Mouse (Mus musculus) layer of hippocampus, postnatal 10 days (tissue): ENCODE results near the gene Tnfsf15. TPM values are rescaled to one million over a fixed set of nuclear protein-coding genes. Genes with fewer than 3 reads are reported as not detected.

Experiments used
- DNase-seq, 2 experiments: peaks; one replicate each; pipeline ENCODE4 v3.0.0; 2021; ENCODE audit warnings: low spot score in 2 of 2
- total RNA-seq, 2 experiments: library from RNA; stranded (reverse); gene quantifications; 2 replicates each; pipeline ENCODE4 v1.2.3; 2021

The Tnfsf15 gene
- total RNA-seq, 2 experiments from 2014 or later = not detected

DNA sequence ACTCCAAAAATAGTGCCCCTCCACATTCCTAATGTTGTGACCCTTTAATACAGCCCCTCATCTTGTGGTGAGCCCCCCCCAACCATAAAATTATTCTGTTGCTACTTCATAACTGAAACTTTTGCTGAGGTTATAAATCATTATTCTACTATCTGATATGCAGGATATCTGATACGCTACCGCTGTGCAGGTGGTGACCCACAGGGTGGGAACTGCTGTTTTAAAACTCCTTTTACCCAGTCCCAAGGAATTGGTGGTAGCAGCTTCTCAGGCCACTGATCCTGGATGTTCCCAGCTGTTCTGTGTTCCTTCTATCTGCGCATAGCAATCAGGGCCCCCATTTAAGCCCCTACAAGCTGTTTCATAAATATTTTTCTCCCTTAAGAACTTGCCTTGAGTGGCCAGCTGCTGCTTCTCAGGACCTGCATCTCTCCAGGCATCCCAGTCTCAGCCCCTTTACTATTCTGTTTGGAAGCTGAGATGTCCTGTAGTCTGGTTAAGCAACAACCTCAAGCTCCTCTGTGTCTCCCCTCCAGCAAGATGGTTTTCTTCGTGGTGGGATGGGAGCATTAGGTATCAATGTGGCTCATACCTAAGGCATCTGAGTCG lies 2.0 kb downstream of the Tnfsf15 start:
- DNase-seq = no peak

DNA sequence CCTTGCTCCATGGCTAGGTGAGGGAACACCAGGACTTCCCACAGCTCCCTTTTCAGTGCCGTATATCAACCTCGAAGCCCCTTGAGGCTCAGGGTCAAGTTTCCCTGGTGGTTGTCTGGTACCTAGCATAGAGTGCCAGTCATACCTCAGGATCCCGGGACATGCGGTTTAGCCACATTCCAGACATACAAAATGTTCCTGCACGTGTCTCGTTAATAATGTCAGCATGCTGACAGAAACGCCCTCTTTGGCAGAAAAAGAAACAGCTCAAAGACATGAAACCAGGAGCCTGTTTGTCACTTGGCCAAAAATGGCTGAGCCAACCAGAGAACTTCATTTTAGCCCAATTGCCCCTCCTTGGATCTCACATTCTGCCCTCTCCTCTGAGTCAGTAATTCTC lies 2.8 kb downstream of the Tnfsf15 start:
- DNase-seq = no peak

DNA sequence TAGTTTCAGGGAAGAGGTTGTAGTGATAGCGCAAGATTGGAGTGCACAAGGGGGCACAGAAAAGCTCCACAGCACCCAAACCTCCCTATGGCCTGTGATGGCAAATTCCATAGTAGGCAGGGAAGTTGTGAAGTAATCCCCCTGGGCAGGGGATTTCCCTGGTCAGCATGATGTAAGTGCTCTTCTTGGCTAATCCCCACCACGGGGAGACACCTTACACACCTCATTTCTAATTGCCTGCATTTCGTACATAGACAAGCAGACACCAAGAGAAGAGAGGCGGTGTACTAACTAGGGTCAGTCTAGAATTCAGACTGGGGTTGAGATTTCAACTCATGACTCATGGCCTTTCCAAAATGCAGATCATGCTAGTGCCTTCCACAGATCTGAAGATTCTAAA lies 4.2 kb downstream of the Tnfsf15 start:
- DNase-seq = no peak

DNA sequence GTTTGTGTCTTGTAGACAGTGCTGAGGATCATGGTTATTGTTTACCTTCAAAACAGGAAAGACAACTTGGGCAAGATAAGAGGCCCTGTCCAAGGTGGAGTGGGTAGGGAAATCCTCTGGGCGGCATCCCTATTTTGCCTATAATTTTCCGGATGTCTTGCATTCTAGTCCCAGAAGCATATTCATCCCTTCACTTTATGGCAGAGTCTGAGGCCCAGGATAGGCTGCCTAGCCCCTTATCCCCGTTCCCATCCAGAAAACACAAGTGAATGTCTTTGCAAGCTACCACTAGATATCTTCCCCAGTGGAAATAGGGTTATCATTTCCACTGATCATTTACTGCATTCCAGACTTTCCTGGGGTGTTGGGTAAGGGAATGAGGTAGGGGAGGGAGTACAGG lies 4.9 kb downstream of the Tnfsf15 start:
- DNase-seq = no peak

DNA sequence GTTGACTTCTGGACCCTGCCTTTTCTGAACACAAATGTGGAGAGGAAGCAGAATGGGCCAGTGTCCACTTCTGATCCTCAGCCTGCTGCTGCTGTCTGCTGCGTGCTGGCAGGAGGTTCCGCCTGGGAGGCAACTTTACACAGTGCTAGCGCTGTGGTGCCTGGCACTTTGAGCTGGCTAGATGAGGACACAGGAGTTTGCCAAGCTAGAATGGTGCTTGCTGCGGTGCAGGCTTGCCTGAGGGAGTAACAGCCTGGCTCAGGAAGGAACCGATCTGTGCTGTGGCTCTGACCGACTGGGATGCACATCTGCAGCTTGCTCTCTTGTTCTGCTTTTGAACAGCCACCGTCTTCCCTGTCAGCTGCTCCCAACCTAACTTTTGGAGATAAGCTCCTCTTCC lies 5.4 kb downstream of the Tnfsf15 start:
- peak; percentile 53 to 62 for DNase-seq

DNA sequence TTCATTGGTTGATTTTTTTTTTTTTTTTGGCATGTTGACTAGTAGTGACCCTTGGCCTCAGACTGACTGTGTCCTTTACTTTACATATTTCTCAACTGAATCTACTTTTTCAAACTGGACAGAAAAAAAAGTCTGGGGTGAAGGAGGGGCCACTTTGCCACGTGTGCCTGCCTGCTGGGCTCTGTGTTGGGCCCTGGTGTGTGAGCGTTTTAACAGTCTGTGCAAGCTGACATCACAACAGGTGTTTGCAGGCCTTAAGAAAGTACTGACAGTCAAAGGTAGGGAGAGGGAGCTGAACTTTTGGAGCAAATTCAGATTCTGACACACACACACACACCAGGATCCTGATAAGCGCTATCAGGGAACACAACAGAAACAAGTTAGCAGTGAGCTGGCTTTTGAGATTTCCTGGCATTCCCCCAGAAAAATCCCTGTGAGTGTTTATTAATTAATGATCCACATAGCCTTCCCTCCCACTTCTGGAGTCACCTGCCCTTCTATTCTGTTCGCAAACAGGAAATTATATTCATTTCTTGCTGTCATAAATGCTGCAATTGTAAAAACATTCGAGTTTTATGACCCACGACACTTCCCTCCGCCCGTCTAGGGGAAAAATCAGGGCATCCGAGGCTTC lies 6.4 kb downstream of the Tnfsf15 start:
- no peak for DNase-seq

DNA sequence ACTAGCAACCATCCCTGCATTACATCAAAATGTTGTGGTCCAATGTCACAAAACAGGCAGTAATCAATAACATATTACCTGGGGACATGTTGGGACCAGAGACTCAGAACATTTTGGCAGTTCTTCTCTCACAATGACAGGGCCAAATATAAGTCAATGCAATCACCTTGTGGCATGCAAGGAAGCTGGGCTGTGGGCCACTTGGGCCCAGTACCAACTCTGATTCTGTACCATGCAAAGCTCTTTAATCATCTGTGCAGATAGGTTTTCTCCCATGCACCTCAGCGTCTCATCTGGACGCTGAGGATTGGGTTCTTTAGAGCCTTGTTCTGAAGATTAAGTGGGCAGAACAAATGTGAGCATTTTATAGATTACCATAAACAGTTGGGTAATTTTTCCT lies 13.6 kb downstream of the Tnfsf15 start:
- no peak for DNase-seq

DNA sequence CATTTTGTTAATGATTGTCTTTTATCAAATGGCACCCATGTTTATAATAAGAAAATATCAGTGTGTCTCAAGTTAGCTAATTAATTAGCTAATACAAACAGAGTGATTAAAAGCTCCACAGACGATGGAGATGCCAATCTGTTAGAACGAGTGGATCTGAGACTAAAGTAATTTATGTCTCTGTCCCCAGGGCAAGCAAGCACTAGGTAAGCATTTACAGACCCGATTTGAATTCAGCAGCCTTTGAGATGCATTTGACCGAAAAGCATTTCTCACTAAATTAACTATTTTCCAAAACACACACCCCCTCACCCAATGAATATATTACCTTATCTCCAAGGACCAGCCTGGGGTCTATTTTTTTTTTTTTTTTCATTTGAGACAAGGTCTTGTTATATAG lies 18.2 kb downstream of the Tnfsf15 start:
- DNase-seq = no peak

DNA sequence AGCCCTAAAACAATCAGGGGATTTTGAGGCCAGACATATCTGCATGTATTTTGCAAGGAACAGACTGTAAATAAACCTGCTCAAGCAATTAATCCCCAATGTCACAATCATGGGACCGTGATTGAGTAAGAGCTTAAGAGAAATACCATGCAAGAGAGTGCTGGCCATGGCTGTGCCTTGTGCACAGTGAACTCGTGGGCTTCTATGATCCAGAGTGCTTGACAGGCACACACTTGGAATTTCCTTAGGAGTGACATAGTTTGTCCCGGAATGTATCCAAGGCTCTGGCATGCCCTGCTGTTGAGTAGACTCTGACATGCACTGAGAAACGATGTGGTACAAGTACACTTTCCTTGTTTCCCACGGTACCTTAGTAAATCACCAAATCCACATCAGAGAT lies 18.9 kb downstream of the Tnfsf15 start:
- DNase-seq = no peak

DNA sequence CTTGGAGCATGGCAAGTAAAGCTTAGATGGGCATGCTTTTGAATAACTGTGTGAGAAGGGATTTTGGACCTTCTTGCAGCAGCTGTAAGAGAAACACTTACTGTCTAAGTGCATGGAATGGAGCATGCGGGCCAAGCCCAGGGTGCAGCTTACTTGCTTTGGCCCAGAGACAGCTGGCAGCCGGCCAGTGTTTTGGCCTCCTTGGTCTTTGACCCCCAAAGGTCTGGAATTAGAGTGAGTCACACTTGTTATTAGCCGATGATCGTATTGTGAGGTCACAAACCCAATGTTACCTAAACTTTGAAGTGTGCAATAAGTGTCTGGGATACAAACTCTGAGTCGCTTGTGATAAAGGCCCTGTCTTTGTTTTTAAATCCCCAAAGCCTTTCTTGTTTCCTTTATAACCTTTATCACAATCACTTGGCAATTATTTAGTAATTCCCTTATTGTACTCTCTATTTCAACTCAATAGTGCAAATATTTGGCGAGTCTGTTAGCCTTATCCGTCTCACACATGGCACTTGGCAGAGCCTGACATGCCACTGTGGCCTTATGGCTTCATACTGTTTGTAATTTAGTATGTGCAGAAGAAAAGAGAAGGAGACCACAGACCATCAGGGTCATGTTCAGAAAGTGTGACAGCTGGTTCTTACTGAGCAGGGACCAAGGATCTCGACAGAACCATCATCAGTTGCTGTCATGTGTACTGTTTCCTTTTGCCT lies 26.8 kb downstream of the Tnfsf15 start:
- peak; percentile 14 to 17 for DNase-seq

DNA sequence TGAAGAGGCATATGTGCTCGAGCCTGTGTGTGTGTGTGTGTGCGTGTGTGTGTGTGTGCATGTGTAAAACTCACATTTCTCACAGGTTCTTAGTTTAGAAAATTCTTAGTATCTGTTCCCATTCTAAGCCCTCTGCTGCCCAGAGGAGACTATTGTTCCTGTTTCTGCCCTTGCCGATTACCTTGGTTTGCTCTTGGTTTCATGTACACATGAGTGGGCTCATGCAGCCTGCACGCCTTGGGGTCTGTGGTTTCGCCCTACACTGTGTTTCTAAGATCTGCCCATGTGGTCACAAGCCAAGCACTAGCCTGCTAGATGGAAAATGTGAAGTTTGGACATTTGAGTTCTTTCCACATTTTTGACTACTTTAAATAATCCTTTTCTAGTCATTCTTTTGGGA lies 33.0 kb downstream of the Tnfsf15 start:
- DNase-seq = no peak

DNA sequence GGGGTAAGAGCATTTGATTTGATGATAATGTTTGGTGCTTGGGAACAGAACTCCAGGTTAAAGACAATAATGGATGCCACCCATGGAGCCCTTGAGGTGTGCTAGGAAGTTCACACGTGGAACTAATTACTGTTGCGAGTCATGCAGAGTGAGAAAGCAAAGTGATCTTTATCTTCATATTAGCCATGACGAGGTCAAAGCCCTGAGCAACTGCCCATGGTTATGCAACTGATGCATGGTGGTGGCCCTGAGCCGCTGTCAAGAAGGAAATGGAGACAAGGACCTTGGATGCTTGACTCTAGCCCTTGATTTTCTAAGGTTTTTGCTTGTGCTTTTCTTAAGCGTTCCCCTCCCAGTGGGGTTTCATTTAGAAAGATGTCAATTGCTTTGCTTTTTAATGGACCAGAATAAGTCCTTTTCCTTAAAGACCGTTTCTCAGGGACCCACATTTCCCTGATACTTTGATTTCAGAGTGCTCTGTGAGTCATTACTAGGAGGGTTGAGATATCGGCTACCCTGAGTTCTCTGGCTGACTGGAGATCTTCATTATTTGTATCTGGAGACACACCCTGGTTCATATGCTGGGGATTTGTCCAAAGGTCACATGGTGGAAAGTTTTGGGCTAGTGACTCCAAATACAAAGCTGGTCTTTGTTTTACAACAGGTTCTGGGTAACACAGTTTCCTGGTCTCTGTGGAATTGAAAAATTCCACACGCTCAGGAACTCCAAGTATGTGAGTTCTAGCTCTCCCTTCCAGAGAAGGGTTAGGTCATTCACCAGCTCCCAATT lies 34.3 kb downstream of the Tnfsf15 start:
- no peak for DNase-seq

DNA sequence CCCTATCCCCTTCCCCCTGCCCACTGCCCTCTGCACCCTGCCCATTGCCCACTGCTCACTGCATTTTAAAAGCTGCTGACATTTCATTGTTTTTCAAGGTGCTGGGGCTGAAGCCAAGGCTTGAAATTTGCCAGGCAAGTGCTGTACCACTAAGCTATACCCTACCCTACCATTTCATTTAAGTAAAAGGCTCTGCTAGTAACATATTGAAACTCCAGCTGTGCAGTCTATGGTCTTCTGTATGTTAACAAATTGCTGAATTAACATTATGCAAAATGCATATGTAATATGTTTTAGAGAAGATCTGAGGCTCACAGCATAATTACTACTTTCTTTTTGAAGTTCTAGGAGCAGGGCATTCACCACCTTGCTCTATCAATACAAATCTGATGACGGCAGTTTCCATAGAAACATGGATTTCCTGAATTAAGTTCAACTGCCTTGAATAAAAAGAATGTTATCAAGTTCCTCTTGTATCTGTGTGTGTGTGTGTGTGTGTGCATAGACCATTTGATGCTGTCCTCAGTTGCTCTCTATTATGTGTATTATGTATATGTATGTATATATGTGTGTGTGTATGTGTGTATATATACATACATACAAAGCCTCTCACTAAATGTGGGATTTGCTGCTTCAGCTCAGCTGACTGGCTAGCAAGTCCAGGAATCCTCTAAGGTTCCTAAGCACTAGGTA lies 38.5 kb downstream of the Tnfsf15 start:
- DNase-seq = no peak

DNA sequence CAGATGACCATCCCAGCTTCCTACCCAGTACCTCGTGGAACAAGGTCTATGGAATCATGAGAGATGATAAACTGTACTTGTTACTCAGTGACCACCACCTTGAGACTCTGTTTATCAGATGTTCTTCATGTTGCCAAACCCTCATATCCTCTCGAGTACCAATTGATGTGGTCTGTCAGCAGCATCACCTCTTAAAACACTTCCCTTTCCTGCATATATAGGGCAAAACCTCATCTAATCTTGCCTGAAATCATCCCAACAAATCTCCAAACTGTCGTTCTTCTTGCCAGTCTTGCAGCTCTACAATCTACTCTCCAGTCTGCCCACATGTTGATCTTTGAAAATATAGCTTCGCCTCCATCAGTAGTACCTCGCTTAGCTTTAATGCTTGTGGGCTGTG lies 40.7 kb downstream of the Tnfsf15 start:
- no peak for DNase-seq

DNA sequence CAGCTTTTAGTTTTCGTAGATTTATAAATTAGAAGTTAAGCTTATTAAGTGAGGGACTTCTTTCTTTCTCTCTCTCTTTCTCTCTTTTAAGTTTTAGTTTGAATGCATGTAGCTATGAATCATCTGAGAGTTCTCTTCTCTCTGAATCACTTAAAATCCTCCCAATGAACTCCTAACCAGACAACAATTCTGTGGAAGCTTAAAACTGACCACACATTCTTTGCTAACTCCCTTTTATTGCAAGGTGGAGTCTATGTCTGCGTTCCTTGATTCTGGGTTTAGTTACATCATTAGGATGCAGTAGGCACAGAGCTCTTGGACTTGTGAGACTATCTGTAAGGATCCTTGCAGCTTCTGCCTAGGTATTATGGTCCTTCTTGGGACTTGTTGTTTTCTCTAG lies 41.2 kb downstream of the Tnfsf15 start:
- DNase-seq = no peak

DNA sequence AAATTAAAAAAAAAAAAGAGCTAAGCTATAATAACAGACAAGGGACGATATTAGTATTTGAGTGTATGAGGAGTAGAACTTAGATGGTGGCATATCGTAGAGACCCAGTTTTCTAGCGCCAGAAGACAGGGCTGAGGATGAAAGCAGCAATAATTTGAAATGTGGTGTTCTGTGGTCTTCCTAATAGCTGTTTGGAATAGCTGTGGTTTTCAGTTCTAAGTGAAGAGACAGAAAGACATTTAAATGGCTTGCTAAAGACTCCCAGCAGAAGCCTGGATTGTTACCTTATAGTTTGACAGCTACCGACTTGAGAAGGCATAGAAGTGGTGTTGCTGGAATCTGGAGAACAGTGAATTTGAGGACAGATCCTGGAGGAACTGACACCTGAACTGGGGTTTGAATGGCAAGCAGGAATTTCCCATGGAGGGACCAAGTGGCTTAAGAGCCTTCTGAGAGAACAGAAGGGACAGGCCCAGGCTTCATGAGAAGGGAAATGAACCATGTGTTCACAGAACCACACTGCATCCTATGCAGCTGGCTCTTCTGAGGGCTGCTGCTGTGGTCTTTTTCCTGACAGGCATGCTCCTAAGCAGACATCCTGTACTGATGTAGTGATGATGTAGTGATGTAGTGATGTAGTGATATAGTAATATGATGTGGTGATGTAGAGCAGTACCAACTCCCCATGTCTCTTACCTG lies 42.8 kb downstream of the Tnfsf15 start:
- no peak for DNase-seq

DNA sequence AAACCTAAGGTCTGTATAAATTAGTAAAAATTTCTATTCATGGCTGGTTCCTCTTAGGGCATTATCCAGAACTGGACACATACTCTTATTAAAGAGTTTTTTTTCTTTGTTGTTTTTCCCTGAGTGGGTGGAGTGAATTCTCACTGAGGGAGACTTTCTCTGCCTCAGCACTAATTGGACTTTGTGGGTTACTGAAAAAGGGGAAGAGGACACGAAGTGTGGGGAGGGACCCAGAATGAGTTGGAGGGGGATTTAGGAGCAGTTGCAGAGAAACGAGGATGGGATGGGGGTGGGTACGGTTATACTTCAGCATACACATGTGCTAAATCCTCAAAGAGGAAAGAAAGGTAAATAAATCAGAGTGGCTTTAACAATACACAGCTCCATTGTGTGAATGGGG lies 45.2 kb downstream of the Tnfsf15 start:
- no peak for DNase-seq

DNA sequence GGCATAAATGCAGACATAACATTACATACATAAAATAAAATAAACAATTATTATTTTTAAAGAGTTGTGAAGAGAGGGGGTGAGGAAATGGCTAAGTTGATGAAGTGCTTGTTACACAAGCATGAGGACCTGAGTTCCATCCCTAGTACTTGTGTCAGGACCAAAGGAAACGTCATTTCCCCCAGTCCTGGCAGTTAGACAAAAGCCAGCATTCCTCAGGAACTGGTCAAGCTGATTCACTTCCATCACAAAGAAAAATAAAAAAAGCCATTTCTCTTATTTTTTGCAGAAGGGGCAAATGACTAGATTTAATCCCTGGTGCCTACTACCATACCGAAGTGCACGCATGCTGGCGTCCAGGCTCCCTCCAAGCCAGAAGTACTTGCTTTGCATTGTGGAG lies 48.0 kb downstream of the Tnfsf15 start:
- DNase-seq = no peak

DNA sequence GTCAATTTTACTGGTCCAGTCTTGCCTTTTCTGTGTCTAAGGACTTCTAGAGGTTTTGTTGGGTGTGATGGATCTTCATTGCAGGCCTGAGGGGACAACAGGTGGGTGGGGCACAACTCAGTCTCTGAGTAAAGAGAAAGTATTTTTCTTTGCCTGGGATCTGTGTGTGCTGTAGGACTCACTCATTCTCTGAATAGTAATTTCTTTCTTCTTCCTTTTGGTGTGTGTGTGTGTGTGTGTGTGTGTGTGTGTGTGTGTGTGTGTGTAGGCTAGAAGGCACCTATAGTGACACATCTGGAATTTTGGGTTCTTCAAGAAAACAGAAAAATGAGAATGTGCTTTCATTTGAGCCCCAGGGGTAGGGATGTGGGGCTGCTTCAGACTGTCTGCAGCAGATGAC lies 52.6 kb downstream of the Tnfsf15 start:
- DNase-seq = no peak

DNA sequence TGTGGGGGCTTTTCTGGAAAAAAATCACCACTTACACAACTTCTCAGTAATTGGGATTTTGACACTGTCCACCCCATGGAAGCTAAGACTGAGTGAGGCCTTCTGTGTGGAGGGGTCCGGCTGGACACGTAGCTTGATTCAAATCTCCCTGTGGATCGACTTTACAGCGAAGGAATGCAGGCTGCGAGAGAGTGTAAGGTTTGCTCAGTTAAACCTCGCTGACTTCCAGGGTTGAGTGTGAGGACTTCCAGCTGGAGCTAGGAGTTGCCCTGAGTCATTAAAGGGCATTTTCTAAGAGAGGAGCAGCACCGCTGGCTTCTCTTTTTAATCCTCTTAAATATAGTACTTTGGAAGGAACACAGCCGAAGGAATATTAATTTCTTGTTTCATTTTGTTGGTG lies 57.5 kb downstream of the Tnfsf15 start:
- DNase-seq = no peak

DNA sequence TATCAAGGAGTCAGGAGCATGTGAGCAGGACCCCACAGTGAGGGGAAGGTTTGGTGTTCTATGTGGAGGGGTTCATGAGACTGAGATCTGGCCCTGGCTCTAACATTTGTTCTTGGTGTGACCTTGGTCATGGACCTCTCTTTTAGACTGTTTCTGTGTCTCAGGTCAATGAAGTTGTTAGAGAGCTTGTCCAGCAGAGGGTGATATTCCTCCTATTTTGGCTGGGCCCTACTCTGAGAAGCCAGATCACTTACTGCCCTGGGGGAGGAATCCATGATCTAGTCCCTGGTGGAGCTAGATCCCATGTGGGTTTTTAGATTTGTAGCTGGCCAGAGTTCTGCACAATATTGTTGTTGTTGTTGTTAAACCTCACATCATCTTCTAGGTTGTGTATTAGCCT lies 58.8 kb downstream of the Tnfsf15 start:
- DNase-seq = peak; percentile 13 to 40
